Mouse (Mus musculus) ES-Bruce4 (cell line): ENCODE measurements around the gene 1700025F22Rik.

Source experiments
- CTCF ChIP-seq: IDR thresholded peaks from one replicate; pipeline ENCODE4 v1.8.1; 2011; ENCODE audit warnings: low read depth, low read length
- EP300 ChIP-seq: IDR thresholded peaks from 2 replicates; pipeline ENCODE4 v1.6.1; 2011; ENCODE audit warnings: low read depth, low read length; ENCODE audit not compliant: insufficient read depth
- POLR2A ChIP-seq: IDR thresholded peaks from one replicate; pipeline ENCODE4 v1.8.1; 2011; ENCODE audit warnings: low read length; ENCODE audit not compliant: insufficient read depth

GRCm38 (mm10) chr19:11196546-11196945, 31.4 kb upstream of the 1700025F22Rik start, which contains the start of gene Ms4a13:
- TF ChIP-seq CTCF (no peak), POLR2A (no peak), EP300 (no peak)
